Mouse (Mus musculus) left cerebral cortex, postnatal 10 days (tissue): ENCODE data around the gene Iqce. TPM values are rescaled to one million over a fixed set of nuclear protein-coding genes. Genes with fewer than 3 reads are reported as not detected.
A peak's percentile ranks its signal among the peaks of the same experiment; 100 is the strongest.

Experiments used
- DNase-seq, 2 experiments: peaks; one replicate each; pipeline ENCODE4 v3.0.0; 2021 to 2022; ENCODE audit warnings: low spot score in 2 of 2, mixed read lengths in 1 of 2; ENCODE audit errors: extremely low spot score in 1 of 2
- intact Hi-C: fragments of 180-260 bp; cut with DNase I; formaldehyde crosslinking; loops from one replicate; pipeline ENCODE4 v1.15.1; 2025
- total RNA-seq, 2 experiments: library from RNA; stranded (reverse); gene quantifications; 2 replicates each; pipeline ENCODE4 v1.2.3; 2021

Gene Iqce
- total RNA-seq, 2 experiments from 2014 or later = 50.8 to 60.9 TPM

DNA sequence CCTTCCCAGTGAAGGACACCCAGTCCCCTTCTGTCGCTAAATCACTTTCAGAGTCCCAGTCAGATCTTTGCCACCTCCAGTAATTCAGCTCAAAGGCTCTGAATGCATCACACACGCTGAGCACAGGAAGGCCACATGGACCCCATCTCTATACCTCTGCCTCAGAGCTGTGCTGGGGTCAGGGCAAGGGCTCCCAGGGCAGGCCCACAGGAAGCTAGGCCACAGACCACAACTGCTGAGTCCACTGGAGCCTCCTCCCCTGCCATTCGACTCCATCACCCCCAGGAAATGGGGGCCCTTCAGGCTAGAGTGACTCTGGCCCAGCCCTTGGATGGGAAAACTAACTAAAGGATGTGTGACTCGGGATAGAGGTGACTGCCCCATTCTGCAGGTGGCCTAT is 78.4 kb downstream of the Iqce start:
- intact Hi-C loops = no loop called here

GRCm38 (mm10) chr5:140622978-140623670 is 79.1 kb downstream of the Iqce start:
- peak in 1 of 2 experiments; percentile 32 for DNase-seq
- intact Hi-C loops = no loop called here

More for the DNA sequence above, 78.4 kb downstream of the Iqce start:
- DNase-seq = peak in 1 of 2 experiments; percentile 22

DNA sequence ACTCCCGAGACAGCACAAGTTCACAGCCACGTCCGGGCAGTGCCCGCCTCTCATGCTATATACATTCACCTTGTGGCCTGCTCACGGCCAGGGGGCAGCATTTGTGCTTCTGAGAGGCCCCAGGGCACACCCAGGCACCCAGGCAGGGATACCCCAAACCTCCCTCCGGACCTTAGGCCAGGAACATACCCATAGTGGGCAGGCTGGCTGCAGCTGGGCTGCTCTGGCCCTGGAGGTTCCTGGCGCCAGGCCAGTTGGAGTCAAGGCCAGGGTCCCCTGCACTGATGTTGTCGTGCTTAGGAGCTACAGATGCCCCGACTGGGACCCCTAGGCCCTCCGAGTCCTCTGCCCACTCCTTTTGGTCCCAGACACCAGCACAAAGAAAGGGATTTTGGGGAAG is 80.7 kb downstream of the Iqce start:
- DNase-seq = peak in 1 of 2 experiments; percentile 70

GRCm38 (mm10) chr5:140621092-140621491 is 81.1 kb downstream of the Iqce start:
- peak in 1 of 2 experiments; percentile 35 for DNase-seq
- intact Hi-C loops = no loop called here

More for the DNA sequence above, 80.7 kb downstream of the Iqce start:
- intact Hi-C loops = no loop called here

GRCm38 (mm10) chr5:140619895-140620736 is 82.1 kb downstream of the Iqce start:
- intact Hi-C loops = loop anchor here (1.0 to 10.0 kb wide), 3 partner anchors 51 to 195 kb away; no protein-coding TSS in a partner anchor
- peak in 1 of 2 experiments; percentile 30 for DNase-seq

- peak; percentile 66 to 82 for DNase-seq
- intact Hi-C loops = loop anchor here (1.0 to 10.0 kb wide), 3 partner anchors 50 to 194 kb away; no protein-coding TSS in a partner anchor
These were observed 82.9 kb downstream of the Iqce start for GRCm38 (mm10) chr5:140619151-140619771.

GRCm38 (mm10) chr5:140617714-140618113 is 84.5 kb downstream of the Iqce start:
- peak in 1 of 2 experiments; percentile 60 for DNase-seq
- intact Hi-C loops = loop anchor here (2.0 to 10.0 kb wide), 2 partner anchors 49 to 193 kb away; no protein-coding TSS in a partner anchor

DNA sequence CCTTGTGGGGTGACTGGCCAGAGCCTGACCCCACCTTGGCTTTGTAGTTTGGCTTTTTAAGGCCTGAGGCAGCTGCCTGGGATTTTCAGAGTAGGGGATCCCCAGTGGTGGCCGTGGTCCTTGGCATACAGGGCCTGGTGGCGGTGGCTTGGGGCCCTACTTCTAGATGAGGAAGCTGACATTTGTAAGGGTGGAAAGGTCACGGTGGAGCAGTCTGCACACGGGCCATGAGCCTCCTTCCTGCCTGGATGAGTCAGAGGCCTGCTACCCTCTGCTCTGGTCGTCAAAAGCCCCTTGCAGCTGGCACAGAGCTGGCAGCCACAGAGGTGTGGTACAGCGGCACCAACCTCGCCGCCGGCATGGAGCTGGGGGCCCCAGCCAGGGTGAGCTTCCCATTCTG is 85.5 kb downstream of the Iqce start:
- intact Hi-C loops = loop anchor here (10.0 kb wide), 1 partner anchor 192 kb away; no protein-coding TSS in a partner anchor
- peak in 1 of 2 experiments; percentile 47 for DNase-seq

GRCm38 (mm10) chr5:140616110-140616503 is 86.1 kb downstream of the Iqce start:
- intact Hi-C loops = loop anchor here (10.0 kb wide), 1 partner anchor 191 kb away; no protein-coding TSS in a partner anchor
- peak in 1 of 2 experiments; percentile 17 for DNase-seq

- DNase-seq = no peak
These were observed 86.7 kb downstream of the Iqce start for GRCm38 (mm10) chr5:140615321-140616109.

GRCm38 (mm10) chr5:140614837-140615236 is 87.3 kb downstream of the Iqce start:
- intact Hi-C loops = loop anchor here (10.0 kb wide), 1 partner anchor 190 kb away; no protein-coding TSS in a partner anchor
- no peak for DNase-seq

More at GRCm38 (mm10) chr5:140615321-140616109, 86.7 kb downstream of the Iqce start:
- intact Hi-C loops = loop anchor here (10.0 kb wide), 1 partner anchor 191 kb away; no protein-coding TSS in a partner anchor

GRCm38 (mm10) chr5:140614141-140614540 is 88.0 kb downstream of the Iqce start:
- intact Hi-C loops = loop anchor here (10.0 kb wide), 1 partner anchor 189 kb away; no protein-coding TSS in a partner anchor
- peak in 1 of 2 experiments; percentile 33 for DNase-seq

DNA sequence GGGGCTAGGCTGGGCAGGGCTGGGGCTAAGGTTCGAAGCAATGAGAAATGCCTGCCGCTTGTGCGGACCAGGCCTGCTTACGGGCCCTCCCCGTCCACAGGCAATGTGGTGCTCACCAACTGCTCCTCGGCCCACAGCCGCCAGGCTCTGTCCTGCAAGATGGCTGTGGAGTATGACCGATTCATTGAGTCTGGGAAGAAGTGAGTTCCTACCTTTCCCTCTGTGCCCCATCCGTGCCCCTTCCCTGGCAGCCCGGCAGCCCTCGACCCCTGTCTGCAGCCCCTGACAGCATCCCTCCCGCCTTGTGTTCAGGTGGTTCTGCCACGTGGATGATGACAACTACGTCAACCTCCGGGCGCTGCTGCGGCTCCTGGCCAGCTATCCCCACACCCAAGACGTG is 90.0 kb downstream of the Iqce start:
- intact Hi-C loops = loop anchor here (10.0 kb wide), 1 partner anchor 187 kb away; no protein-coding TSS in a partner anchor
- peak in 1 of 2 experiments; percentile 26 for DNase-seq

Other genes starting within 250 kb of the Iqce start
- 10 to 100 TPM; 20.2 to 21.5 TPM for gene Chst12, start 196.8 kb downstream of the Iqce start, total RNA-seq
- gene Grifin, start 137.3 kb downstream of the Iqce start, total RNA-seq = not detected
- gene Lfng, start 95.1 kb downstream of the Iqce start, total RNA-seq = 10 to 100 TPM; 18.7 to 25.8 TPM
- gene Ttyh3, start 53.3 kb downstream of the Iqce start, total RNA-seq = 100 to 1,000 TPM; 319 to 338 TPM
- gene Brat1, start 2.6 kb upstream of the Iqce start, total RNA-seq = 10 to 100 TPM; 26.5 to 28.8 TPM
- gene Amz1, start 21.7 kb upstream of the Iqce start, total RNA-seq = 10 to 100 TPM; 24.0 to 25.3 TPM
- gene Gna12, start 128.1 kb upstream of the Iqce start, total RNA-seq = 10 to 100 TPM; 65.3 TPM